Mouse (Mus musculus): Measurements from ENCODE around the gene Zfp180. TPM values are rescaled to one million over a fixed set of nuclear protein-coding genes. Genes with fewer than 3 reads are reported as not detected.

Zfp180 gene
- total and polyA plus RNA-seq, 2 experiments = 9.5 to 12.7 TPM

DNA sequence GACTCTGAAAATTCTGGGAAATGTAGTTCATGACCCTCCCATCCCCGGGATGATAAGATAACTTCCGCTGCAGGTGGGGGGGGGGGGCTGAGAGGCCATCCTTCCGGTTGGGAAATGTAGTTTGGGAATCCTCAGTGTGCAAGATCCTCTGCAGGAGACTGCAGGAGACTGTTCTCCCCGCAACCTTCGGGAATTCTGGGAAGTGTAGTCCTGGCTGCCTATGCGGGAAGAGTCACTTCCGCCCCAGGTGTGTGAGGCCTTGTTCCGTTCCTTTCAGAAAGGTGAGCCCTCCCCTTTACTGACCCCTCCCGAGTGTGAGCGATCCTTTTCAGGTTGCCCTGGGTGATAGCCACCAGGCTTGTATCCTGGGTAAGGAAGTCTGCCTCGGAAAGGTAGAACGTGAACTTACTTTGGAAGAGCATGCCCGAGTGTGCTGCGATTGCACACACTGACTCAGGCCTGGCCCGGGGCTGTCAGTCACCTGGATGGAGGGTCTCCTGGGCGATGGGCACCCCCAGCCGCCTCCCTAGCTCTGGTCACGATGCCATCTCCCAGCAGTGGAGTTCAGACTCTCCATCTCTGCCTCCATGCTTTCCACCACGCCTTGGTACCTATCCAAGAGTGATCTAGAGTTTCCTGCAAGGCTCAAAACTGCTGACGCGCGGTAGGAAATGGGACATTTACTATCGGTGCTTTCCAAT lies 30.6 kb downstream of the Zfp180 start, which contains the start of gene Zfp112:
Zfp112 (plus strand) TSS at position 159 of the 701 bp plus-strand sequence.
- Histone ChIP-seq H3K27ac (replicated peaks; ENCODE audit: insufficient read depth, low read depth, low read length) (peak within 1 kb of the TSS; percentile 89), H3K9ac (ENCODE audit: low read depth, low read length) (peak within 1 kb of the TSS; percentile 88), H3K36me3 (ENCODE audit: control insufficient read depth, insufficient read depth, low read length) (peaks cover 2% of the 10 kb centered on the region; the same call in 1 of the 2 replicates), H3K4me3 (ENCODE audit: insufficient read depth, low read depth, low read length) (peak within 1 kb of the TSS; percentile 87), H3K4me1 (ENCODE audit: control insufficient read depth, insufficient read depth, low read length) (no peaks in the 10 kb centered on the region; the same call in 1 of the 2 replicates), H3K27me3 (ENCODE audit: control insufficient read depth, insufficient read depth, low read length) (no peaks in the 10 kb centered on the region), H3K79me2 (ENCODE audit: control insufficient read depth, insufficient read depth, low read length) (no peaks in the 10 kb centered on the region)
- no peak for TF ChIP-seq CTCF (IDR thresholded peaks at IDR 0.05; ENCODE audit: low read depth, low read length)
- DNase-seq (ENCODE audit: extremely low read depth, low read depth, low spot score) = peak; percentile 99
- WGBS = 2% methylated on average over 23 of the region's 23 CpGs

DNA sequence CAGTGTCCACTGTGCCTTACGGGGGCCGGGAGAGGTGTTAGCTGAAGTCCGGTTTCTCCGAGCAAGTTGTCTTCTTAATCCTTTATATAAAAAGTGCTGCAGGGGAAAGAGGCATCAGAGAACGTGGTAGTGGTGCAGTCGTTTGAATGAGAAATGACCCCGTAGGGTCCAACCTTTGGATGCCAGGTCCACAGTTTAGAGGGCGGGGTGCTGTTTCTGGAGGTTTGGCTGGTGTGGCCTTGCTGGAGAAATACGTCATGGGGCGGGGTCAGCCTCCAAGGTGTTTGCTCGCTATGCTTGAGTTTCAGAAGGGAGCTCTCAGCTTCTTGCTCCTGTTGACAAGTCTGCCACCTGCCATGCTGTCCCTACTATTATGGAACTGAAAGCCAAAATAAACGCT lies 31.3 kb downstream of the Zfp180 start:
- H3K4me1 ChIP-seq (ENCODE audit: control insufficient read depth, insufficient read depth, low read length) = no peaks in the 10 kb centered on the region; the same call in 1 of the 2 replicates
- H3K27me3 ChIP-seq (ENCODE audit: control insufficient read depth, insufficient read depth, low read length) = no peaks in the 10 kb centered on the region
- H3K36me3 ChIP-seq (ENCODE audit: control insufficient read depth, insufficient read depth, low read length) = peaks cover 2% of the 10 kb centered on the region; the same call in 1 of the 2 replicates
- TF ChIP-seq CTCF (IDR thresholded peaks at IDR 0.05; ENCODE audit: low read depth, low read length) (no peak), POLR2A (IDR thresholded peaks at IDR 0.05; ENCODE audit: extremely low read depth, insufficient read depth, low read length) (peak; percentile 34; the same call in 1 of the 2 replicates)
- no peaks in the 10 kb centered on the region for H3K79me2 ChIP-seq (ENCODE audit: control insufficient read depth, insufficient read depth, low read length)
- peak; percentile 88 for DNase-seq (ENCODE audit: extremely low read depth, low read depth, low spot score)
- H3K27ac ChIP-seq (replicated peaks; ENCODE audit: insufficient read depth, low read depth, low read length) = peak overlapping the region; percentile 89
- WGBS = 6% methylated on average over 12 of the region's 12 CpGs
- H3K4me3 ChIP-seq (ENCODE audit: insufficient read depth, low read depth, low read length) = peak overlapping the region; percentile 87
- peak overlapping the region; percentile 88 for H3K9ac ChIP-seq (ENCODE audit: low read depth, low read length)

DNA sequence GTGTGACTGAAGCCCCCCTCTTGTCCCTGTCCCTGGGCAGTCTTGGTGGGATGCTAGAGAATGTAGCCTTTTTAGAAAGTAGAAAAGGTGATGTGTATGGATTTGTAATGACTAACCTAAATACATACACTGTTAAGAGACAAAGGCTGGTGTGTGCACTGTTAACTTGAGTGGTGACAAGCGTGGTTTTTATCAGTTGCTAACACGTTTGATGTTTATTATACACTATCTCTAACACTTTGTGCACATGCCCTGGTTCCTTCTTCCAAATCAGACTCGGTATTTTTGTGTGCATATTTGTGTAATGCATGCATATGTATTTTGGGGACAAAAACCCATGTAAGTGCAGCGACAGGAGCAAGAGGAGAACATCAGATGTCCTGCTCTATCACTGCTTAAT lies 34.9 kb downstream of the Zfp180 start:
- DNase-seq (ENCODE audit: extremely low read depth, low read depth, low spot score) = no peak
- TF ChIP-seq CTCF (IDR thresholded peaks at IDR 0.05; ENCODE audit: low read depth, low read length) (no peak), POLR2A (IDR thresholded peaks at IDR 0.05; ENCODE audit: extremely low read depth, insufficient read depth, low read length) (no peak)
- WGBS = 73% methylated on average over 4 of the region's 4 CpGs

DNA sequence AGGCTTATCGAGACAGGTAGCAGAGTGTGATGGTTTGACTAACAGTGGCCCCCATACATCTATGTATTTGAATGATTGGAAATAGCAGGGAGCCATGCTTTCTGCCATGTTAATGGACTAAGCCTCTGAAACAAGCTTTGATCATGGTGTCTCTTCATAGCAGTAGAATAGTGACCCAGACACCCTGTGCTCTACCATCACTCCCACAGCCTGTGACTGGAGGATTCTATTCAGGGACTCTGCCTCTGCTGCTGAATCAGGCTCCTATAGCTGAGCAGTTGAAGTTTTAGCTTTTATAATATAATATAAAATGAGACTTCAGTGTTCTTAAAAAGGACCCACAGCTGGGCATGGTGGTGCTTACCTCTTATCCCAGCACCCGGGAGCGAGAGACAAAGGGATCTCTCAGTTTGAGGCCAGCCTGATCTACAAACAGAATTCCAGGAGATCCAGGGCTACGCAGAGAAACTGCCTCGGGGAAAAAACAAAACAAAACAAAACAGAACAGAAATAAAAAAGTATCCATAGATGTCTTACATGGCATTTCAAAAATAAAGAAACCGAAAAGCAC lies 51.8 kb downstream of the Zfp180 start:
- DNase-seq (ENCODE audit: extremely low read depth, low read depth, low spot score) = no peak
- Histone ChIP-seq H3K4me1 (ENCODE audit: control insufficient read depth, insufficient read depth, low read length) (peaks cover 8% of the 10 kb centered on the region), H3K4me3 (ENCODE audit: insufficient read depth, low read depth, low read length) (peak overlapping the region; percentile 74), H3K36me3 (ENCODE audit: control insufficient read depth, insufficient read depth, low read length) (peaks cover 6% of the 10 kb centered on the region; the same call in 1 of the 2 replicates), H3K9ac (ENCODE audit: low read depth, low read length) (peak overlapping the region; percentile 33; the same call in 1 of the 2 replicates), H3K79me2 (ENCODE audit: control insufficient read depth, insufficient read depth, low read length) (no peaks in the 10 kb centered on the region; the same call in 1 of the 2 replicates), H3K27ac (replicated peaks; ENCODE audit: insufficient read depth, low read depth, low read length) (no peak overlapping the region), H3K27me3 (ENCODE audit: control insufficient read depth, insufficient read depth, low read length) (no peaks in the 10 kb centered on the region)
- WGBS = 15% methylated on average over 6 of the region's 6 CpGs
- TF ChIP-seq POLR2A (IDR thresholded peaks at IDR 0.05; ENCODE audit: extremely low read depth, insufficient read depth, low read length) (no peak), CTCF (IDR thresholded peaks at IDR 0.05; ENCODE audit: low read depth, low read length) (no peak)

More for the DNA sequence above, 34.9 kb downstream of the Zfp180 start:
- Histone ChIP-seq H3K4me3 (ENCODE audit: insufficient read depth, low read depth, low read length) (no peak overlapping the region), H3K27me3 (ENCODE audit: control insufficient read depth, insufficient read depth, low read length) (no peaks in the 10 kb centered on the region), H3K27ac (replicated peaks; ENCODE audit: insufficient read depth, low read depth, low read length) (no peak overlapping the region), H3K4me1 (ENCODE audit: control insufficient read depth, insufficient read depth, low read length) (no peaks in the 10 kb centered on the region; the same call in 1 of the 2 replicates), H3K79me2 (ENCODE audit: control insufficient read depth, insufficient read depth, low read length) (no peaks in the 10 kb centered on the region), H3K9ac (ENCODE audit: low read depth, low read length) (no peak overlapping the region), H3K36me3 (ENCODE audit: control insufficient read depth, insufficient read depth, low read length) (no peaks in the 10 kb centered on the region)

DNA sequence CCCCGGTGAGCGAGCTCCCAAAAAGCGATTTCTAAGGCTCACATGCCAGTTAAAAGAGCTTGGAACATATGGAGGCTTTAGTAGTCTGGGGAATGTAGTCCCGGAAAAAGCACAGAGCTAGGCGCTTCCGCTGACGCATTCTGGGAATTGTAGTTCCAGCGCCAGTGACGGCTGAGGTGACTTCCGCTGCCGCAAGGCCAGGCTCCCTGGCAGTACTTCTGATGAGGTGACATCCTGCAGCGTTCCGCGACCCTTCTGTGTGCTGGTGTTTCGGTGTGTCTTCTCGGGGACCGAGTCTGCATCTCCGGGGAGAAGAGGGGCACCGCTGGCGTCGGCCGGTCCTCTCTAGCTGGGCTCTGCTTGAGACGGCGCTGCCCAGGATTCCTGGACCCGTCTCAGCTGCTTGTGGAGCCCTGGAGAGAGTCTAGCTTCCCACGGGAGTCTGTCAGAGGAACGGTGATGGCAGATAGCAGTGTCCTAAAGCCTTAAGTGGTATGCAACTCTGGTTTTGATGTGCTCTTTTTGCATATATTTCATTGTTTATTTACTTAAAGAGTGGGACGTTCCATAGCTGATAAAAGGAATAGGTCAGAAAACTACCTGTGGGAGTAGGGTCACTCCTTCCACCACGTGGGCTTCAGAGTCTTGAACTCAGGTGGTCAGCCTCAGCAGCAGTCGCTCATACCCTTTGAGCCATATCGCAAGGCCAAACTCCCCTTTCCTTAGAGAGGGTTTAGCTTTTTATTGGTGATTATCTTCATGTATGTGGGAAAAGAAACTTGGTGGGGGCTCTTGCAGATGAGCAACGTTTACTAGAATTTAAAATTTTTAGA lies 52.5 kb downstream of the Zfp180 start, which contains the start of gene Zfp235:
Zfp235 (plus strand) TSS at position 174 of the 833 bp plus-strand sequence.
- peak within 1 kb of the TSS; percentile 10; the same call in 1 of the 2 replicates for H3K27ac ChIP-seq (replicated peaks; ENCODE audit: insufficient read depth, low read depth, low read length)
- WGBS = 2% methylated on average over 32 of the region's 32 CpGs
- peak within 1 kb of the TSS; percentile 67 for H3K9ac ChIP-seq (ENCODE audit: low read depth, low read length)
- H3K4me1 ChIP-seq (ENCODE audit: control insufficient read depth, insufficient read depth, low read length) = peaks cover 8% of the 10 kb centered on the region
- H3K36me3 ChIP-seq (ENCODE audit: control insufficient read depth, insufficient read depth, low read length) = peaks cover 11% of the 10 kb centered on the region; the same call in 1 of the 2 replicates
- H3K4me3 ChIP-seq (ENCODE audit: insufficient read depth, low read depth, low read length) = peak within 1 kb of the TSS; percentile 74
- no peaks in the 10 kb centered on the region; the same call in 1 of the 2 replicates for H3K79me2 ChIP-seq (ENCODE audit: control insufficient read depth, insufficient read depth, low read length)
- TF ChIP-seq CTCF (IDR thresholded peaks at IDR 0.05; ENCODE audit: low read depth, low read length) = no peak
- 0 out of 2 replicates have a peak, but pooled peaks have one; percentile 43 for TF ChIP-seq POLR2A (IDR thresholded peaks at IDR 0.05; ENCODE audit: extremely low read depth, insufficient read depth, low read length)
- no peaks in the 10 kb centered on the region for H3K27me3 ChIP-seq (ENCODE audit: control insufficient read depth, insufficient read depth, low read length)
- peak; percentile 92 for DNase-seq (ENCODE audit: extremely low read depth, low read depth, low spot score)
